21 mouse cellular contexts compared by ENCODE assay signal in genomic region chr5:12525235-12525767, GRCm38 (mm10).
DNase-seq lines count a peak whose midpoint lies in the region; ATAC-seq and TF ChIP-seq lines count a peak whose summit lies in the region.
"Had no signal": no experiment of that assay in that cellular context is flagged by ENCODE, and none has a peak within 500 bp of the region (broad histone marks: within the 10 kb centered on the region; RNA-seq: fewer than 3 reads in every experiment).

No protein-coding gene starts in this region.

- no peaks in the 10 kb centered on the region for H3K36me3 ChIP-seq in forebrain, embryonic 11.5 days (ENCODE audit: control insufficient read depth, insufficient read depth, low read length)
- no peaks in the 10 kb centered on the region for H3K36me3 ChIP-seq in forebrain, embryonic 10.5 days (replicated peaks)
- H3K36me3 ChIP-seq in kidney, embryonic 16.5 days (ENCODE audit: insufficient read depth, low read length): no peaks in the 10 kb centered on the region
- H3K36me3 ChIP-seq: embryonic facial prominence, embryonic 13.5 days; heart, embryonic 10.5 days; intestine, embryonic 15.5 days; liver, embryonic 12.5 days had no signal

- H3K27ac ChIP-seq in forebrain, embryonic 11.5 days (ENCODE audit: low read depth, low read length): no peak overlapping the region
- H3K27ac ChIP-seq in forebrain, embryonic 10.5 days: no peak overlapping the region
- peak overlapping the region; percentile 50; the same call in 1 of the 2 replicates for H3K27ac ChIP-seq in kidney, embryonic 16.5 days (ENCODE audit: low read length)
- H3K27ac ChIP-seq: embryonic facial prominence, embryonic 13.5 days; heart, embryonic 10.5 days; hindbrain, embryonic 14.5 days; intestine, embryonic 15.5 days; limb, embryonic 12.5 days; liver, embryonic 12.5 days; stomach, postnatal 0 days had no signal

- 5% methylated on average over 4 of the region's 4 CpGs for WGBS in forebrain, embryonic 11.5 days
- 9% methylated on average over 4 of the region's 4 CpGs for WGBS in forebrain, embryonic 10.5 days
- 46% methylated on average over 4 of the region's 4 CpGs for WGBS in kidney, embryonic 16.5 days

- ATAC-seq in forebrain, embryonic 11.5 days (replicated peaks; ENCODE audit: low FRiP score): peak; percentile 88
- ATAC-seq in kidney, embryonic 16.5 days (ENCODE audit: low FRiP score, low TSS enrichment): no peak
- peak; percentile 82 for ATAC-seq in Patski
- ATAC-seq: CD4-positive, CD25-positive, alpha-beta regulatory T cell, adult 4 months; intestine, embryonic 15.5 days; liver, embryonic 12.5 days had no signal

- H3K27me3 ChIP-seq in forebrain, embryonic 11.5 days (ENCODE audit: control insufficient read depth, insufficient read depth, low read length): no peaks in the 10 kb centered on the region
- no peaks in the 10 kb centered on the region for H3K27me3 ChIP-seq in forebrain, embryonic 10.5 days (ENCODE audit: poor library complexity, severe bottlenecking)
- H3K27me3 ChIP-seq in kidney, embryonic 16.5 days (ENCODE audit: insufficient read depth, low read length): no peaks in the 10 kb centered on the region
- no peaks in the 10 kb centered on the region for H3K27me3 ChIP-seq in Patski
- H3K27me3 ChIP-seq: embryonic facial prominence, embryonic 13.5 days; intestine, embryonic 15.5 days; limb, embryonic 12.5 days; liver, embryonic 12.5 days had no signal

- no peaks in the 10 kb centered on the region for H3K9me3 ChIP-seq in forebrain, embryonic 11.5 days (ENCODE audit: control insufficient read depth, low read length)
- no peaks in the 10 kb centered on the region for H3K9me3 ChIP-seq in forebrain, embryonic 10.5 days
- H3K9me3 ChIP-seq in kidney, embryonic 16.5 days (ENCODE audit: low read length): no peaks in the 10 kb centered on the region
- H3K9me3 ChIP-seq: embryonic facial prominence, embryonic 13.5 days; heart, embryonic 10.5 days; intestine, embryonic 15.5 days; limb, embryonic 12.5 days; liver, embryonic 12.5 days had no signal

- in situ Hi-C loops in Patski (cut with MboI; ENCODE audit: low pct_unique_long_range_greater_than_20kb): no loop called here

- intact Hi-C loops in gastrocnemius, postnatal 14 days (cut with DNase I; ENCODE audit: low total_unique reads): no loop called here

- H3K4me2 ChIP-seq in forebrain, embryonic 11.5 days (ENCODE audit: low read depth, low read length, severe bottlenecking): no peak overlapping the region
- H3K4me2 ChIP-seq in kidney, embryonic 16.5 days (replicated peaks; ENCODE audit: low read depth, low read length): no peak overlapping the region
- H3K4me2 ChIP-seq: embryonic facial prominence, embryonic 13.5 days; hindbrain, embryonic 14.5 days; intestine, embryonic 15.5 days; limb, embryonic 12.5 days; liver, embryonic 12.5 days; lung, embryonic 14.5 days had no signal

- peak; percentile 54 for DNase-seq in forebrain, embryonic 11.5 days (ENCODE audit: low spot score)
- no peak for DNase-seq in forebrain, embryonic 10.5 days (ENCODE audit: extremely low spot score, low spot score)
- no peak for DNase-seq in kidney, adult 8-10 months
- peak; percentile 31 for DNase-seq in Patski (ENCODE audit: low read depth, low spot score)
- DNase-seq in mesoderm, embryonic 11.5 days (ENCODE audit: low read depth, low spot score): peak; percentile 51
- no peak for DNase-seq in gastrocnemius, postnatal 14 days
- DNase-seq in thymus, postnatal 0 days (ENCODE audit: low spot score): no peak
- DNase-seq: adrenal gland, postnatal 25 days; cerebellum, adult 11-12 months; cerebellum, postnatal 25 days; lung, embryonic 14.5 days; lung, postnatal 36 days had no signal

- POLR2A ChIA-PET in Patski (lab: Charles Lee): no interaction called here

- no peak for TF ChIP-seq CTCF in Patski (IDR thresholded peaks at IDR 0.05)

- H3K4me1 ChIP-seq in forebrain, embryonic 11.5 days (replicated peaks; ENCODE audit: control insufficient read depth, insufficient read depth, low read length): peaks cover 3% of the 10 kb centered on the region; the same call in 1 of the 2 replicates
- peaks cover 28% of the 10 kb centered on the region for H3K4me1 ChIP-seq in forebrain, embryonic 10.5 days
- H3K4me1 ChIP-seq in kidney, embryonic 16.5 days (ENCODE audit: insufficient read depth, low read length): no peaks in the 10 kb centered on the region
- H3K4me1 ChIP-seq: heart, embryonic 10.5 days; intestine, embryonic 15.5 days; limb, embryonic 12.5 days; liver, embryonic 12.5 days had no signal

- H3K9ac ChIP-seq in forebrain, embryonic 11.5 days (ENCODE audit: low read length): no peak overlapping the region
- H3K9ac ChIP-seq in kidney, embryonic 16.5 days (replicated peaks; ENCODE audit: low read length): no peak overlapping the region
- H3K9ac ChIP-seq: embryonic facial prominence, embryonic 13.5 days; hindbrain, embryonic 14.5 days; intestine, embryonic 15.5 days; limb, embryonic 12.5 days; liver, embryonic 12.5 days; lung, embryonic 14.5 days had no signal

- CTCF ChIA-PET in Patski (lab: Charles Lee): interaction anchor here (1.3 kb wide), 1 partner anchor 12 kb away, joined by 3 read pairs; no protein-coding TSS in a partner anchor

- H3K4me3 ChIP-seq in forebrain, embryonic 11.5 days (ENCODE audit: low read depth, low read length): no peak overlapping the region
- H3K4me3 ChIP-seq in forebrain, embryonic 10.5 days: no peak overlapping the region
- no peak overlapping the region for H3K4me3 ChIP-seq in kidney, embryonic 16.5 days (ENCODE audit: low read length)
- H3K4me3 ChIP-seq: embryonic facial prominence, embryonic 13.5 days; heart, embryonic 10.5 days; intestine, embryonic 15.5 days; limb, embryonic 12.5 days; liver, embryonic 12.5 days had no signal

Comparison
In these comparisons a context has a peak if more than half of its experiments do, and no peak if none do; other contexts are left out.
1. DNase-seq: peak in forebrain, embryonic 11.5 days (single experiment), Patski (single experiment) and mesoderm, embryonic 11.5 days (single experiment); none in forebrain, embryonic 10.5 days (single experiment), kidney, adult 8-10 months (0 of 2), gastrocnemius, postnatal 14 days (single experiment) and thymus, postnatal 0 days (single experiment).